Mouse (Mus musculus) fibroblast of lung, adult 2 months (primary cell): ENCODE measurements around the gene Tbc1d17.

Experiments used
- DNase-seq: peaks from one replicate; pipeline ENCODE4 v3.0.0-alpha.2; 2011; ENCODE audit warnings: low read depth

The Tbc1d17 gene

GRCm38 (mm10) chr7:44868919-44869696 lies 20.2 kb upstream of the Tbc1d17 start:
- no peak for DNase-seq

DNA sequence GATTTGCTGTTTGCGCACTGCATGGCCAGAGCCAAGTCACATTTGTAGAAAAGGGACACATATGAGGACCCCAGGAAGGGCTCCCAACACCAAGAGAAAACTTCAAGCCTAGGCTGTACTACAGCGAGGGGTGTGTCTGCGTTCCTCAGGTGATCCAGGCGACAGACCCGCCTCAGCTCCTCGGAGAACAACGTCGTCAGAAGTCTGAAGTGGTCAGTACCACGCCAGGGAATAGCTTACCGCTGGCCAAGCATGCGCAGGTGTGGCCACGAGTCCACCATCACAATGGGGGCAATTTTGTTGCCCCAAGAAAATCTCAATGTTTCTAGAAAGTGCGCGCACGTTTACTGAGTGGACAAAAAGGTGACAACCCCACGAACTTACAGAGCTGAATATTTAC lies 19.6 kb upstream of the Tbc1d17 start:
- no peak for DNase-seq

GRCm38 (mm10) chr7:44867802-44868201 lies 18.9 kb upstream of the Tbc1d17 start:
- DNase-seq = no peak

GRCm38 (mm10) chr7:44867010-44867702 lies 18.3 kb upstream of the Tbc1d17 start:
- no peak for DNase-seq

- no peak for DNase-seq
Observed at GRCm38 (mm10) chr7:44866276-44867009, 17.6 kb upstream of the Tbc1d17 start.

DNA sequence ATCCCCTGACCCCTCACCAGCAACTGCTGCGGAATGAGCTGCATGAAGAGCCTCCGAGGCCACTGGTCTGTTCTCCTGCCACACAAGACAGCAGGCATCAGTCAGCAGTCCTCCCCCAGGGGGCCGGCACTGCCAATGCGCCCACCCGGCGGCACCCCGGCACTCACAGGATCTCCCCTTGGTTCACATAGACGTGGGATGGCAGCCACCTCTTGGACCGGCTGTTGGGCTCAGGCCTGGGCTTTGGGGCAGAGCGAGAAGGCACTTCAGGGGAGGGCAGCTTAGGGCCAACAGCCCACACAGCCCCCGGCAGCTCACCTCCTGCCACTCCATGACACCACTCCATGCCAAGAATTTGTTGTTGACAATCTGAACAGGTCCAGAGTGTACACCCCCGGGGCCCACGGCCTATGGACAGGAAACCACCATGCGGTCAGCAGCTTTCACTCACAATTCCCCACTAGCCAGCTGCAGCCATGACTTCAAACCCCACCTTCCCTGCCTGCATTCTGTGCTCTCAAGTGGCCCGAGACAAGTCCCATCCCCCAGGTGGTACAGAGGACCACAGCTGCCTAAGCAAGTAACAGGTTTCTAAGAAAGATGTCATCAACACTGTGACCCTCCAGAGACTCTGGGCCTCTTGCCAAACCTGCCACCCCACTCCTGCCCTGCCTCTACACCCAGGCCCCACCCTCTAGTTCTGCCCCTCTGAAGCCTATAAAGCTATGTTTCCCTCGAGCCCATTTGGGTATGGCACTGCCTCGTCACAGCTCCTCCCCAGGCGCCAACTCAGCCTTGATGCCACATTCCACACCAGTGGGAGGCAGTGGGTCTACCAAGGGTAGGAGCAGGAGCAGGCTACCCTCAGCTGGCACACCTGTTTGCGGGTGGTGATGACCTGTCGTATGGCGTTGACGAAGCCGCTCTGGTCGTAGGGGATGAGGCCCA lies 16.0 kb upstream of the Tbc1d17 start:
- DNase-seq = no peak

- no peak for DNase-seq
Observed at GRCm38 (mm10) chr7:44863982-44864494, 15.2 kb upstream of the Tbc1d17 start.

DNA sequence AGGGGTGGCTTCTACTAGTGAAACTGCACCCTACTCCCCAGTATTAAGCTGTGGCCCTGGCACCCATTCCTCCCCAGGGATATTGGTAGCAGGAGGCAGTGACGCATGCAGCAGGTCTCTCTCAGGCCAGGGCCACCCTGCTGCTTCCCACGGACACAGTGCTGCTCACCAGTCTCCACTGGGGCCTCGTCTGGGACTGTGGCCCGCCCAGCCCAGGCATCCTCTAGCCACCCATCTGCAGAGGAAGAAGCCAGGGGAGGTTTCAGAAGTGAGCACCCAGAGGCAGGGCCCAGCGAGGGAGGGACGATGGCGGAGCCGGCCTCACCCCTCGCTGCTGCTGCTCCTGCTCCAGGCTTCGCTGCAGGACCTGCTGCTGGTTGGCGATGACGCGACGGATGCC lies 14.3 kb upstream of the Tbc1d17 start:
- DNase-seq = no peak

- DNase-seq = no peak
Observed at GRCm38 (mm10) chr7:44862434-44862833, 13.6 kb upstream of the Tbc1d17 start.

- DNase-seq = no peak
Observed at GRCm38 (mm10) chr7:44861429-44861816, 12.5 kb upstream of the Tbc1d17 start.

- DNase-seq = peak; percentile 31
Observed at GRCm38 (mm10) chr7:44860576-44861428, 11.9 kb upstream of the Tbc1d17 start.

- no peak for DNase-seq
Observed at GRCm38 (mm10) chr7:44859896-44860295, 11.0 kb upstream of the Tbc1d17 start.

- no peak for DNase-seq
Observed at GRCm38 (mm10) chr7:44857905-44858304, 9.0 kb upstream of the Tbc1d17 start.

GRCm38 (mm10) chr7:44857042-44857552 lies 8.2 kb upstream of the Tbc1d17 start, which contains the start of gene Pnkp:
Gene Pnkp (plus strand): TSS chr7:44857139.
- peak; percentile 62 for DNase-seq

GRCm38 (mm10) chr7:44856265-44856916 lies 7.5 kb upstream of the Tbc1d17 start:
- DNase-seq = no peak

GRCm38 (mm10) chr7:44855036-44855435 lies 6.2 kb upstream of the Tbc1d17 start:
- no peak for DNase-seq

- peak; percentile 58 for DNase-seq
Observed at GRCm38 (mm10) chr7:44854356-44855031, 5.6 kb upstream of the Tbc1d17 start.

DNA sequence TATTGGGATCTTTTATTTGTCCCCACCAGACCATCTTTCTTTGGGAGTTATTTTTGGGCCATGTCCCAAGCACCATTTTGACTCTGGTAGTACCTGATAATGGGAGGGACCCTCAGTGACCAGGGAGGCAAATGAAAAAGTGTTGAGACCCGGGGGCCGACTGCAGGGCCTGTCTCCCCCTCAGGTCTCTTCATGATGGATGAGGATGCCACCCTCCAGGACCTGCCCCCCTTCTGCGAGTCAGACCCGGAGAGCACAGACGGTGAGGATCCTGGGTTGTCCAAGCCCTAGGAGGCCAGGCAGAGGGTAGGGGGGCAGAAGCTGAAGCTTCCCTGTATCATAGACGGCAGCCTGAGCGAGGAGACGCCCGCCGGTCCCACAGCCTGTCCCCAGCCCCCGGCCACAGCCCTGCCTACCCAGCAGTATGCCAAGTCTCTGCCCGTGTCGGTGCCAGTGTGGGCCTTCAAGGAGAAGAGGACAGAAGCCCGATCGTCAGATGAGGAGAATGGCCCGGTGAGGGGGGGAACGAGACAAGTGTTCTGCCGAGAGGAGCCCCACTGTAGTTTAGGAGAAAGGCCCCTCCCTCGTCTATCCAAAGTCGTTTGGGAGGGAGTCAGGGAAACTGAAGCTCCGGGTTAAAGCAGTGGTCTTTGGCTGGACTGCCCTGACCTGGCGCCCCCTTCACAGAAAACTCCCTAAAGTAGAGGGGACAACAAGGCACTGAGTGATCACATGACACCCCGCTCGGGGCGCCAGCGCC lies 4.9 kb upstream of the Tbc1d17 start:
- DNase-seq = no peak
